ENCODE assay signal across 27 mouse cellular contexts in genomic region chr6:18800869-18801511, GRCm38 (mm10). TPM values are rescaled to one million over a fixed set of nuclear protein-coding genes. Genes with fewer than 3 reads are reported as not detected.
DNase-seq lines count a peak whose midpoint lies in the region; ATAC-seq and TF ChIP-seq lines count a peak whose summit lies in the region.
"Had no signal": no experiment of that assay in that cellular context is flagged by ENCODE, and none has a peak within 500 bp of the region (broad histone marks: within the 10 kb centered on the region; RNA-seq: fewer than 3 reads in every experiment).

No protein-coding gene starts in this region.

- no peak overlapping the region for H3K9ac ChIP-seq in MEL (ENCODE audit: control insufficient read depth, low read depth, low read length, poor library complexity, severe bottlenecking)
- H3K9ac ChIP-seq: embryonic facial prominence, embryonic 13.5 days; embryonic facial prominence, embryonic 15.5 days; forebrain, embryonic 12.5 days had no signal

- H3K9me3 ChIP-seq in MEL (replicated peaks; ENCODE audit: insufficient read depth, low read length), result no peaks in the 10 kb centered on the region
- H3K9me3 ChIP-seq: embryonic facial prominence, embryonic 13.5 days; embryonic facial prominence, embryonic 15.5 days; forebrain, embryonic 10.5 days; forebrain, embryonic 12.5 days; G1E had no signal

- peak; percentile 50 for DNase-seq in 416B (ENCODE audit: low read depth)
- DNase-seq in MEL (ENCODE audit: low read depth, low spot score), result peak; percentile 76
- DNase-seq in lung, postnatal 25 days (ENCODE audit: low spot score), result no peak
- DNase-seq in cerebellum, adult 2 months, result no peak
- no peak for DNase-seq in retina, postnatal 1 day
- no peak for DNase-seq in gastrocnemius, adult 18-20 months (ENCODE audit: low spot score)
- DNase-seq: adrenal gland, adult 2 months; adrenal gland, postnatal 14 days; B cell, adult 2 months; cerebellum, adult 11 months; cerebellum, adult 18-20 months; cerebellum, adult 9-10 months; cerebellum, postnatal 10 days; cerebellum, postnatal 25 days; embryo, embryonic 11 days had no signal

- no peak; a peak in 1 of 4 replicates for TF ChIP-seq EP300 in MEL (IDR thresholded peaks at IDR 0.05; ENCODE audit: low read depth in 1 of 2, low read length in 2 of 2)

- no peak overlapping the region for H3K4me3 ChIP-seq in MEL (ENCODE audit: control insufficient read depth in 1 of 2, insufficient read depth in 1 of 2, low read depth in 2 of 2, low read length in 2 of 2)
- no peak overlapping the region for H3K4me3 ChIP-seq in cerebellum, adult 2 months (replicated peaks; ENCODE audit: insufficient read depth, low read depth, low read length)
- H3K4me3 ChIP-seq: embryonic facial prominence, embryonic 13.5 days; embryonic facial prominence, embryonic 15.5 days; erythroblast, embryonic 14.5 days; forebrain, embryonic 10.5 days; forebrain, embryonic 12.5 days had no signal

- no peak for TF ChIP-seq POLR2A in MEL (IDR thresholded peaks at IDR 0.05; ENCODE audit: control insufficient read depth in 1 of 2, insufficient read depth in 1 of 2, low read depth in 1 of 2, low read length in 2 of 2, poor library complexity in 1 of 2)
- no peak for TF ChIP-seq POLR2A in cerebellum, adult 2 months (IDR thresholded peaks at IDR 0.05; ENCODE audit: borderline replicate concordance, insufficient read depth, low read length)

- H3K36me3 ChIP-seq in MEL (ENCODE audit: control insufficient read depth in 1 of 2, insufficient read depth in 2 of 2, low read length in 2 of 2), result peaks cover 0 to 6% of the 10 kb centered on the region in 2 experiments; a peak in 2 of 4 replicates
- H3K36me3 ChIP-seq: embryonic facial prominence, embryonic 13.5 days; embryonic facial prominence, embryonic 15.5 days; forebrain, embryonic 10.5 days; forebrain, embryonic 12.5 days; G1E had no signal

- no peak for TF ChIP-seq CTCF in MEL (IDR thresholded peaks at IDR 0.05 in 2 of 3, conservative IDR thresholded peaks at IDR 0.05 in 1 of 3; ENCODE audit: control insufficient read depth in 1 of 3, insufficient read depth in 1 of 3, low read depth in 2 of 3, low read length in 3 of 3, poor library complexity in 1 of 3, severe bottlenecking in 1 of 3)
- TF ChIP-seq CTCF in cerebellum, adult 2 months (IDR thresholded peaks at IDR 0.05; ENCODE audit: borderline replicate concordance, insufficient read depth, low read depth, low read length), result no peak

- ATAC-seq in granulocyte monocyte progenitor cell, adult 5-6 weeks (replicated peaks; ENCODE audit: poor library complexity, severe bottlenecking), result peak; percentile 37
- peak; percentile 96 for ATAC-seq in megakaryocyte progenitor cell, adult 5-6 weeks (replicated peaks; ENCODE audit: poor library complexity)
- ATAC-seq: CD4-positive, CD25-positive, alpha-beta regulatory T cell, adult 4 months; forebrain, embryonic 14.5 days; forebrain, embryonic 16.5 days had no signal

- TF ChIP-seq RAD21 in MEL (IDR thresholded peaks at IDR 0.05; ENCODE audit: low read depth, low read length), result no peak

- H3K4me1 ChIP-seq in MEL (ENCODE audit: control insufficient read depth in 1 of 2, insufficient read depth in 2 of 2, low read length in 2 of 2), result peaks cover 3 to 7% of the 10 kb centered on the region in 2 experiments
- H3K4me1 ChIP-seq in cerebellum, adult 2 months (ENCODE audit: control insufficient read depth, insufficient read depth, low read length), result no peaks in the 10 kb centered on the region
- H3K4me1 ChIP-seq: embryonic facial prominence, embryonic 13.5 days; embryonic facial prominence, embryonic 15.5 days had no signal

- H3K27ac ChIP-seq in MEL (ENCODE audit: control insufficient read depth, low read depth, low read length), result peak overlapping the region; percentile 72
- H3K27ac ChIP-seq in cerebellum, adult 2 months (ENCODE audit: insufficient read depth, low read length), result no peak overlapping the region
- H3K27ac ChIP-seq: embryonic facial prominence, embryonic 13.5 days; embryonic facial prominence, embryonic 15.5 days; forebrain, embryonic 10.5 days; forebrain, embryonic 12.5 days had no signal

- no peaks in the 10 kb centered on the region for H3K27me3 ChIP-seq in MEL (ENCODE audit: control insufficient read depth in 1 of 2, insufficient read depth in 2 of 2, low read length in 2 of 2)
- H3K27me3 ChIP-seq in cerebellum, adult 2 months (ENCODE audit: control insufficient read depth, insufficient read depth, low read length), result no peaks in the 10 kb centered on the region
- H3K27me3 ChIP-seq: CH12.LX; embryonic facial prominence, embryonic 13.5 days; embryonic facial prominence, embryonic 15.5 days; forebrain, embryonic 12.5 days had no signal

- 94% methylated on average over 2 of the region's 2 CpGs for WGBS in cerebellum, adult 2 months

- no peaks in the 10 kb centered on the region for H3K79me2 ChIP-seq in MEL (ENCODE audit: control insufficient read depth, insufficient read depth, low read length, poor library complexity)

TF ChIP-seq in MEL, 35 proteins besides CTCF, POLR2A, EP300 and RAD21:
- peak; percentile 22; the same call in 1 of the 2 replicates for TF ChIP-seq POLR2AphosphoS2 (IDR thresholded peaks at IDR 0.05; ENCODE audit: low read length)
- peak; percentile 46; the same call in 1 of the 2 replicates for TF ChIP-seq ZNF384 (IDR thresholded peaks at IDR 0.05; ENCODE audit: low read depth, low read length)
- TF ChIP-seq NELFE (IDR thresholded peaks at IDR 0.05; ENCODE audit: low read depth, low read length), result no peak

RNA-seq across cellular contexts. Expression of gene Lsm8, which starts 47.4 kb away (rescaled TPM):
- total RNA-seq in MEL (2012; rRNA removed), result 107 and 111 TPM in 2 replicates
- polyA plus RNA-seq in MEL (2012; ENCODE audit: insufficient read depth in 1 of 2, insufficient read length in 2 of 2, low read depth in 1 of 2, low replicate concordance in 2 of 2, missing spikeins in 1 of 2), result 100 to 1,000 TPM in 1 of 2 experiments, not detected in 1; 106 TPM
- total RNA-seq in granulocyte monocyte progenitor cell, adult 5-6 weeks (2014; fragmentation: Nextera tagmentation), result 138 and 166 TPM in 2 replicates
- 88.1 and 109 TPM in 2 replicates for total RNA-seq in granulocyte monocyte progenitor cell, adult 5-6 weeks (2017)
- 104 and 106 TPM in 2 replicates for total RNA-seq in megakaryocyte progenitor cell, adult 5-6 weeks (2015)
- 114 and 127 TPM in 2 replicates for total RNA-seq in megakaryocyte progenitor cell, adult 5-6 weeks (2017)
- polyA plus RNA-seq in cerebellum, adult 2 months (2012; rRNA removed), result 36.6 and 40.1 TPM in 2 replicates
- total RNA-seq in gastrocnemius, adult 18-20 months (2021), result 10 to 100 TPM; 10.9 to 11.0 TPM

Comparison
In these comparisons a context has a peak if more than half of its experiments do, and no peak if none do; other contexts are left out.
1. DNase-seq: peak in 416B (single experiment) and MEL (single experiment); none in lung, postnatal 25 days (single experiment), cerebellum, adult 2 months (0 of 2), retina, postnatal 1 day (single experiment) and gastrocnemius, adult 18-20 months (single experiment).